Mouse (Mus musculus) Muller cell, postnatal 12 days (primary cell): ENCODE data around the gene Speg.

Experiments used
- DNase-seq: peaks from one replicate; pipeline ENCODE4 v3.0.0-alpha.2; 2015; ENCODE audit errors: inconsistent ontology term

Speg gene

GRCm38 (mm10) chr1:75374950-75375936, at the start of gene Speg:
Gene Speg, plus strand, starts transcription at chr1:75375297.
- no peak for DNase-seq

- DNase-seq = no peak
Observed at GRCm38 (mm10) chr1:75327461-75327860, 47.6 kb upstream of the Speg start.

GRCm38 (mm10) chr1:75331271-75331670, 43.8 kb upstream of the Speg start:
- DNase-seq = no peak

- no peak for DNase-seq
Observed at GRCm38 (mm10) chr1:75336461-75336860, 38.6 kb upstream of the Speg start.

GRCm38 (mm10) chr1:75337097-75337496, 38.0 kb upstream of the Speg start:
- DNase-seq = no peak

GRCm38 (mm10) chr1:75338091-75338694, 36.9 kb upstream of the Speg start:
- no peak for DNase-seq

GRCm38 (mm10) chr1:75339337-75339736, 35.8 kb upstream of the Speg start:
- DNase-seq = no peak

GRCm38 (mm10) chr1:75340519-75340918, 34.6 kb upstream of the Speg start:
- no peak for DNase-seq

- peak; percentile 74 for DNase-seq
Observed at GRCm38 (mm10) chr1:75342874-75343416, 32.2 kb upstream of the Speg start.

GRCm38 (mm10) chr1:75344291-75345035, 30.6 kb upstream of the Speg start:
- DNase-seq = no peak

- DNase-seq = no peak
Observed at GRCm38 (mm10) chr1:75345036-75345935, 29.8 kb upstream of the Speg start.

GRCm38 (mm10) chr1:75347279-75347678, 27.8 kb upstream of the Speg start:
- peak; percentile 63 for DNase-seq

- DNase-seq = no peak
Observed at GRCm38 (mm10) chr1:75349275-75349674, 25.8 kb upstream of the Speg start.

GRCm38 (mm10) chr1:75357261-75357660, 17.8 kb upstream of the Speg start:
- DNase-seq = peak; percentile 72

- DNase-seq = no peak
Observed at GRCm38 (mm10) chr1:75358009-75358408, 17.1 kb upstream of the Speg start.

GRCm38 (mm10) chr1:75359346-75359745, 15.8 kb upstream of the Speg start:
- no peak for DNase-seq

GRCm38 (mm10) chr1:75360112-75361031, 14.7 kb upstream of the Speg start, which contains the start of gene Des:
Gene Des, plus strand, starts transcription at chr1:75360329.
- no peak for DNase-seq

GRCm38 (mm10) chr1:75361123-75361522, 14.0 kb upstream of the Speg start:
- no peak for DNase-seq

GRCm38 (mm10) chr1:75361750-75362149, 13.3 kb upstream of the Speg start:
- no peak for DNase-seq

- no peak for DNase-seq
Observed at GRCm38 (mm10) chr1:75363868-75364267, 11.2 kb upstream of the Speg start.
